Mouse (Mus musculus) olfactory bulb, adult 2 months (tissue): ENCODE measurements around the gene Rras.

Experiments
- CTCF ChIP-seq: fragments of 200-500 bp; IDR thresholded peaks from 2 replicates; pipeline ENCODE4 v1.5.1; 2012; ENCODE audit warnings: low read depth, mild to moderate bottlenecking, low read length, moderate library complexity; ENCODE audit not compliant: insufficient read depth
- POLR2A ChIP-seq: fragments of 200-500 bp; IDR thresholded peaks from 2 replicates; pipeline ENCODE4 v1.6.1; 2012; ENCODE audit warnings: mild to moderate bottlenecking, low read depth, low read length, moderate library complexity; ENCODE audit not compliant: insufficient read depth

DNA sequence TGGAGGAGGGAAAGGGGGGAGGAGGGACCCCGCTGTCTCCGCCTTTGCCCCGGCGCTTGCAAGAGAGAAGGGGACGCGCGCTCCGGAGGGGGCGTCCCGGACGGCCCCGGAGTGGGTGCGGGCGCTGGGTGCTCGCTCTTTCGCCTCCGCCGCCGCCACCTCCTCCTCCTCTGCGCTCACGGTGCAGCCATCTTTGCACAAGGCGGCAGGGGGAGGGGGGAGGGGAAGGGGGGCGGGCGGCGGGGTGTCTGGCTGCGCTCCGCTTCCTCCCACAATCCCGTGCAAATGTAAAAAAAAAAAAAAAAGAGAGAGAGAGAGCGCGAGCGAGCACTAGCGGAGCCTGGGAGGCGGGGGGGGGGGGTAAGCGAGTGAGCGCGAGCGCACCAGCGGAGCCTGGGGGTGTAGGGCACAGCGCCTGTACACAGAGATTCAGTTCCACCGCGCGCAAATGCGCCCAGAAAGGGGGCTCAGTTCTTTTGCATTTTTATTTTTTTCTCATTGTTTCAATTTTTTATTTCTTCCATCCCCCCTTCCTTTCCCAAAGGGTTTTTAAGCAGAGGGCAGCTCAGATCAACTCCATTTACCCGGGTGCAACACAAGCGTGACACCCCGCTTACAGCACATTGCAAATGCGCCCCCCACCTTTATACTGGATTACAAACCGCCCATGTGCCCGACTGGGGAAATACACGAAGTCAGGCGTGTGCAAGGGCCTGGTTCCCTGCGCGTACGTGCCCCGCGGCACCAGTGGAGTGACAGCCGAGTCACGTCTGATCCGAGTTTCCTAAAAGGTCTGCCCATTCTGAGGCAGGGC, 35.6 kb downstream of the Rras start:
- TF ChIP-seq CTCF (no peak), POLR2A (peak; percentile 50)
